Mouse (Mus musculus): Measurements from ENCODE around the gene Fam208b.

- no peak for TF ChIP-seq CTCF (IDR thresholded peaks at IDR 0.05; ENCODE audit: low read depth, low read length)
- TF ChIP-seq POLR2A (IDR thresholded peaks at IDR 0.05; ENCODE audit: borderline replicate concordance, low read depth, low read length), result no peak
Measured at GRCm38 (mm10) chr13:3654432-3654831, 43.5 kb upstream of the Fam208b start.

Data from bone marrow macrophage, adult 2 months (primary cell).